Mouse (Mus musculus): ENCODE data around the gene Tecpr2.
A peak's percentile ranks its signal among the peaks of the same experiment; 100 is the strongest.

The Tecpr2 gene

GRCm38 (mm10) chr12:110977896-110978606, 89.0 kb downstream of the Tecpr2 start:
- no peak for DNase-seq (ENCODE audit: low spot score in 2 of 2)

- peak; percentile 86 to 89 for DNase-seq (ENCODE audit: low spot score in 2 of 2)
Observed at GRCm38 (mm10) chr12:110978607-110979406, 89.7 kb downstream of the Tecpr2 start, which contains the start of gene Ankrd9. Gene Ankrd9 (minus strand): TSS chr12:110979040.

GRCm38 (mm10) chr12:110979808-110980207, 90.7 kb downstream of the Tecpr2 start:
- DNase-seq (ENCODE audit: low spot score in 2 of 2) = no peak

GRCm38 (mm10) chr12:110981736-110982135, 92.7 kb downstream of the Tecpr2 start:
- no peak for DNase-seq (ENCODE audit: low spot score in 2 of 2)

GRCm38 (mm10) chr12:110983083-110983482, 94.0 kb downstream of the Tecpr2 start:
- no peak for DNase-seq (ENCODE audit: low spot score in 2 of 2)

GRCm38 (mm10) chr12:110983714-110984113, 94.7 kb downstream of the Tecpr2 start:
- no peak for DNase-seq (ENCODE audit: low spot score in 2 of 2)

GRCm38 (mm10) chr12:110984598-110984997, 95.5 kb downstream of the Tecpr2 start:
- DNase-seq (ENCODE audit: low spot score in 2 of 2) = no peak

GRCm38 (mm10) chr12:110985141-110985540, 96.1 kb downstream of the Tecpr2 start:
- DNase-seq (ENCODE audit: low spot score in 2 of 2) = no peak

- no peak for DNase-seq (ENCODE audit: low spot score in 2 of 2)
Observed at GRCm38 (mm10) chr12:110986536-110987425, 97.7 kb downstream of the Tecpr2 start.

GRCm38 (mm10) chr12:110989409-110989808, 100.3 kb downstream of the Tecpr2 start:
- DNase-seq (ENCODE audit: low spot score in 2 of 2) = no peak

GRCm38 (mm10) chr12:110990500-110990899, 101.4 kb downstream of the Tecpr2 start:
- no peak for DNase-seq (ENCODE audit: low spot score in 2 of 2)

GRCm38 (mm10) chr12:110991361-110992127, 102.5 kb downstream of the Tecpr2 start:
- DNase-seq (ENCODE audit: low spot score in 2 of 2) = no peak

GRCm38 (mm10) chr12:110992128-110992553, 103.1 kb downstream of the Tecpr2 start:
- peak; percentile 72 to 79 for DNase-seq (ENCODE audit: low spot score in 2 of 2)

- DNase-seq (ENCODE audit: low spot score in 2 of 2) = no peak
Observed at GRCm38 (mm10) chr12:110992771-110993170, 103.7 kb downstream of the Tecpr2 start.

GRCm38 (mm10) chr12:110993226-110993625, 104.2 kb downstream of the Tecpr2 start:
- DNase-seq (ENCODE audit: low spot score in 2 of 2) = no peak

- no peak for DNase-seq (ENCODE audit: low spot score in 2 of 2)
Observed at GRCm38 (mm10) chr12:110994666-110995065, 105.6 kb downstream of the Tecpr2 start.

GRCm38 (mm10) chr12:110998092-110998491, 109.0 kb downstream of the Tecpr2 start:
- DNase-seq (ENCODE audit: low spot score in 2 of 2) = no peak

GRCm38 (mm10) chr12:110999820-111000219, 110.8 kb downstream of the Tecpr2 start:
- DNase-seq (ENCODE audit: low spot score in 2 of 2) = no peak

- no peak for DNase-seq (ENCODE audit: low spot score in 2 of 2)
Observed at GRCm38 (mm10) chr12:111000956-111001355, 111.9 kb downstream of the Tecpr2 start.

- no peak for DNase-seq (ENCODE audit: low spot score in 2 of 2)
Observed at GRCm38 (mm10) chr12:111004142-111004541, 115.1 kb downstream of the Tecpr2 start.

- DNase-seq (ENCODE audit: low spot score in 2 of 2) = no peak
Observed at GRCm38 (mm10) chr12:111005803-111006202, 116.7 kb downstream of the Tecpr2 start.

Data from right cerebral cortex, postnatal 36 days (tissue).